Mouse (Mus musculus): Measurements from ENCODE around the gene Fam114a2.

- TF ChIP-seq CTCF (IDR thresholded peaks at IDR 0.05; ENCODE audit: low read depth, low read length) (no peak), POLR2A (IDR thresholded peaks at IDR 0.05; ENCODE audit: insufficient read depth, low read length) (no peak)
Observed at GRCm38 (mm10) chr11:57498215-57498614, 20.2 kb downstream of the Fam114a2 start.
